Mouse (Mus musculus) heart, postnatal 0 days (tissue): ENCODE measurements around the gene Aqp6.

ENCODE experiments used
- CTCF ChIP-seq: IDR thresholded peaks from 2 replicates; pipeline ENCODE4 v1.5.1; 2016; ENCODE audit warnings: antibody characterized with exemption, control low read depth, low read depth
- EP300 ChIP-seq: IDR thresholded peaks from 2 replicates; pipeline ENCODE4 v1.6.1; 2016; ENCODE audit warnings: antibody characterized with exemption, low read depth

- TF ChIP-seq EP300 (no peak), CTCF (no peak)
Measured at GRCm38 (mm10) chr15:99583463-99584344, 17.5 kb upstream of the Aqp6 start.
